Mouse (Mus musculus): ENCODE measurements around the gene Pprc1. TPM values are rescaled to one million over a fixed set of nuclear protein-coding genes. Genes with fewer than 3 reads are reported as not detected.
A peak's percentile ranks its signal among the peaks of the same experiment; 100 is the strongest.

Gene Pprc1
- polyA plus RNA-seq, 1 experiment from 2014 or later, result 46.7 TPM

DNA sequence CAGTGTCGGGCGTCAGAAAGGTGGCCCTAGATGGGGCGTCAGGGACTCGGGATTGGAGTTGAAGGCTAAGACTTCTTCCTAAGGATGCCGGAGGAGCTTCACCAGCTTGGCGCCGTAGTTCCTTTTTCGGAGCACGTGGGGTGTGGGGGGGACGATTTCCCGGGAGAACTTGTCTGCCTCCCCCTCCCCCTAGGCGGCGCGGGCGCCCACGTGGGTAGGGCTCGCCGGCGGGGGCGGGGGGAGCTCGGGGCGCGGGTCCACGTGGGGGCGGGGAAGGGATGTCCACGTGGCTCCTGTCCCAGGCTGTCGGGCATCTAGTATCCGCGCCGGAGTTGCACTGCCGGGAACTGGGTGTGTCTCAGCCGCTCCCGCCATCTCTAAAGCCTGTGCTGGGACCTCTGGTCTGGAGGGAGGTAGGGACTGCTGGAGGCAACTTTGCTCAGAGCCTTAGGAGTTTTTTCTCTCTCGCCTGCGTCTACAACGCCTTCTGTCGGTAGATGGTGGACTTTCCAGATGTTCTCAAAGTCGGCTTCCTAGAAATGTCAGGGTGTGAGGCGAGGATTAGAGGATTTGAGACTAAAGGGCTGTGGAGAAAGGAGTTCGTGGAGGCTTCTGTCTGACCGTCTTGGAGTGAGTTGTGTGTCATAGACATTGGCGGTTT, 12.4 kb downstream of the Pprc1 start:
- Histone ChIP-seq H3K27me3 (ENCODE audit: control insufficient read depth, insufficient read depth, low read length) (no peaks in the 10 kb centered on the region), H3K4me2 (peak overlapping the region; percentile 87), H3K36me3 (ENCODE audit: control insufficient read depth, insufficient read depth, low read length) (peaks cover 4% of the 10 kb centered on the region), H3K27ac (ENCODE audit: low read depth, low read length) (peak overlapping the region; percentile 96), H3K9me3 (replicated peaks; ENCODE audit: control insufficient read depth, low read length) (no peaks in the 10 kb centered on the region), H3K4me1 (ENCODE audit: control insufficient read depth, insufficient read depth, low read length) (peaks cover 7% of the 10 kb centered on the region), H3K4me3 (ENCODE audit: low read depth, low read length) (peak overlapping the region; percentile 85), H3K9ac (ENCODE audit: low read depth, low read length) (peak overlapping the region; percentile 94)
- ATAC-seq (replicated peaks; ENCODE audit: insufficient number of reproducible peaks, low FRiP score, low TSS enrichment), result peak; percentile 72
- under 1% methylated on average over 39 of the region's 42 CpGs for WGBS (ENCODE audit: insufficient replicate concordance)

DNA sequence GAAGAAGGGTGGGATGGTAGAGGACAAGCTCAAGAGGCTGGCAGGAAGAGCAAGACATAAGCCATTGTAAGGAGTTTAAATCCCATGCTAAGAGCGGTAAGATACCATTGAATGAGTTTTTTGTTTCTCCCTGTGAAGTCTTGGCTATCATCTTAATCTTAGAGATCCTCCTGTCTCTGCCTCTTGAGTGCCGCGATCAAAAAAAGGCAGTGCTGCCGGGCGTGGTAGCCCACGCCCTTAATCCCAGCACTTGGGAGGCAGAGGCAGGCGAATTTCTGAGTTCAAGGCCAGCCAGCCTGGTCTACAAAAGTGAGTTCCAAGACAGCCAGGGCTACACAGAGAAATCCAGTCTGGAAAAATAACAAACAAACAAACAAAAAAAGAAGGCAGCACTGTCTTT, 13.8 kb downstream of the Pprc1 start:
- Histone ChIP-seq H3K9me3 (replicated peaks; ENCODE audit: control insufficient read depth, low read length) (no peaks in the 10 kb centered on the region), H3K9ac (ENCODE audit: low read depth, low read length) (no peak overlapping the region), H3K4me3 (ENCODE audit: low read depth, low read length) (no peak overlapping the region), H3K4me1 (ENCODE audit: control insufficient read depth, insufficient read depth, low read length) (peaks cover 7% of the 10 kb centered on the region), H3K27me3 (ENCODE audit: control insufficient read depth, insufficient read depth, low read length) (no peaks in the 10 kb centered on the region), H3K36me3 (ENCODE audit: control insufficient read depth, insufficient read depth, low read length) (peaks cover 18% of the 10 kb centered on the region), H3K27ac (ENCODE audit: low read depth, low read length) (no peak overlapping the region), H3K4me2 (peak overlapping the region; percentile 87)
- 88% methylated on average over 7 of the region's 7 CpGs for WGBS (ENCODE audit: insufficient replicate concordance)
- ATAC-seq (replicated peaks; ENCODE audit: insufficient number of reproducible peaks, low FRiP score, low TSS enrichment), result no peak

DNA sequence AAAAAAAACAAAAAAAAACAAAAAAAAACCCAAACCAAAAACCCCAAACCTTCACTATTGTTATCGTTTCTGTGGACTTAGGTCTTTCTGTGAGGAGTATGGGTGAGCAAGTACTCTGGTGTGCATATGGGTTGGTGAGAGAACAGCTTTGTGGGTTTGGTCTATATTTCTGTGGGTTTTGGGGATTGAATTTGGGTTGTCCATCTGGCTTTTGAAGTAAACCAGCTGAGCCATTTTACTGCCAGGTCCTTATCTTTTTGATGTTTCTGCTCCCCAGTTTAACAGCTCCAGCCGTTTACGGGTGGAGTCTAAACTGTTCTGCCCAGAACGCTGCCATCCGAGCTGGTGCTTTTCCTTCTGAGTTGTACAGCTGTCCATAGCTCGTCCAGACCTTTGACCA, 16.2 kb downstream of the Pprc1 start:
- no peak for ATAC-seq (replicated peaks; ENCODE audit: insufficient number of reproducible peaks, low FRiP score, low TSS enrichment)

DNA sequence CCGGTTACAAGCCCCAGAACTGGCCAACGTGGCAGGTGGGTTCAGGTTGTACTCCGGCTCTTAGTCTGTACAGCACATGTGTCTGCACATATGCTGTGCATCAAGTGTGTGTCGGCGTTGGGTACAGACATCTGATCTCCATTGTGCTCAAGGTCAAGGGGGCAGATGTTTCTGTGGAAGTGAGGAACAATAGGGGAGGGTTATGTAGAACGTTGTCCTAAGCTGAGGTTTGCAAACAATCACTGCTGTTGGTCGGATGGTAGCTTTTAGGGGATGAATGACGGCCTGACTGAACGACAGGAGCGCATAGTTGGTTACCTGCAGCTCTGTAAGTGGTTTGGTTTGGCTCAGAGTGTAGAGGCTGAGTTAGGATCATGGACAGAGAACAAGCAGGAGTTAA, 23.4 kb downstream of the Pprc1 start:
- peaks cover 58% of the 10 kb centered on the region for H3K36me3 ChIP-seq (ENCODE audit: control insufficient read depth, insufficient read depth, low read length)
- no peak overlapping the region for H3K9ac ChIP-seq (ENCODE audit: low read depth, low read length)
- H3K9me3 ChIP-seq (replicated peaks; ENCODE audit: control insufficient read depth, low read length), result no peaks in the 10 kb centered on the region
- H3K27ac ChIP-seq (ENCODE audit: low read depth, low read length), result no peak overlapping the region
- no peaks in the 10 kb centered on the region for H3K4me1 ChIP-seq (ENCODE audit: control insufficient read depth, insufficient read depth, low read length)
- 83% methylated on average over 10 of the region's 10 CpGs for WGBS (ENCODE audit: insufficient replicate concordance)
- ATAC-seq (replicated peaks; ENCODE audit: insufficient number of reproducible peaks, low FRiP score, low TSS enrichment), result no peak
- H3K4me2 ChIP-seq, result no peak overlapping the region
- no peaks in the 10 kb centered on the region for H3K27me3 ChIP-seq (ENCODE audit: control insufficient read depth, insufficient read depth, low read length)
- no peak overlapping the region for H3K4me3 ChIP-seq (ENCODE audit: low read depth, low read length)

More for the DNA sequence above, 16.2 kb downstream of the Pprc1 start:
- Histone ChIP-seq H3K4me2 (no peak overlapping the region), H3K4me1 (ENCODE audit: control insufficient read depth, insufficient read depth, low read length) (peaks cover 7% of the 10 kb centered on the region), H3K36me3 (ENCODE audit: control insufficient read depth, insufficient read depth, low read length) (peaks cover 31% of the 10 kb centered on the region), H3K27ac (ENCODE audit: low read depth, low read length) (no peak overlapping the region), H3K9me3 (replicated peaks; ENCODE audit: control insufficient read depth, low read length) (no peaks in the 10 kb centered on the region), H3K27me3 (ENCODE audit: control insufficient read depth, insufficient read depth, low read length) (no peaks in the 10 kb centered on the region), H3K9ac (ENCODE audit: low read depth, low read length) (no peak overlapping the region), H3K4me3 (ENCODE audit: low read depth, low read length) (no peak overlapping the region)
- 60% methylated on average over 6 of the region's 6 CpGs for WGBS (ENCODE audit: insufficient replicate concordance)

DNA sequence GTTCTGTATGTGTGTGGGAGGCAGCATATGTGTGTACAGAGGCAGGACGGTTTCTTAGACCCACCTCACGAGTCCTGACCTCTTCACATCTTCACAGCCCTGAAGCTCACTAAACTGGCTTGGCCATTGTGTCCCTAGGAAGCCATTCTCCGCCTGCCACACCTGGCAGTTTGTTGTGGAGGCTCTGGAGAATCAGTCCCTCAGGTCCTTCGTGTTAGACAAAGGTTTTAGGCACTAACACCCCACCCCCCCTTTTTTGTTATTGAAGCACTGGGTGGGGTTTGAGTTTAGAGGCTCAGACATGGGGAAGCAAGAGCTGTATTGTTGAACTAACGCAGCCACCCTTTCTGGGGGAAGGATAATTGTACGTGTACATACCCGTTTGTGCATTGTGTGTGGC, 28.6 kb downstream of the Pprc1 start:
- 86% methylated on average over 7 of the region's 7 CpGs for WGBS (ENCODE audit: insufficient replicate concordance)
- Histone ChIP-seq H3K36me3 (ENCODE audit: control insufficient read depth, insufficient read depth, low read length) (peaks cover 24% of the 10 kb centered on the region), H3K9ac (ENCODE audit: low read depth, low read length) (no peak overlapping the region), H3K4me1 (ENCODE audit: control insufficient read depth, insufficient read depth, low read length) (peaks cover 9% of the 10 kb centered on the region), H3K27me3 (ENCODE audit: control insufficient read depth, insufficient read depth, low read length) (no peaks in the 10 kb centered on the region), H3K4me3 (ENCODE audit: low read depth, low read length) (no peak overlapping the region), H3K27ac (ENCODE audit: low read depth, low read length) (no peak overlapping the region), H3K4me2 (no peak overlapping the region), H3K9me3 (replicated peaks; ENCODE audit: control insufficient read depth, low read length) (no peaks in the 10 kb centered on the region)
- ATAC-seq (replicated peaks; ENCODE audit: insufficient number of reproducible peaks, low FRiP score, low TSS enrichment), result no peak

DNA sequence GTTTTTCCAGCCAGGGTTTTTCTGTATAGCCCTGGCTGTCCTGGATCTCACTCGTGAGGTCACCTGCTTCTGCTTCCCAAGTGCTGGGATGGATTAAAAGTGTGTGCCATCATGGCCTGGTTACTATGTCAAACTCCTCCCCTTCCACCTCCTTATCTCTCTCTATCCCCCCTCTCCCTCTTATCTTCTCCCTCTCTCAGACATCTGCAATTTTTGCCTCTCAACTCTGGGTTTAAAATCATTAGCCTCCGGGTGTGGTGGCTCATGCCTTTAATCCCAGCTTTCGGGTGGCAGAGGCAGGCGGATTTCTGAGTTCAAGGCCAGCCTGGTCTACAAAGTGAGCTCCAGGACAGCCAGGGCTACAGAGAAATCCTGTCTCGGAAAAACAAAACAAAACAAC, 29.6 kb downstream of the Pprc1 start:
- WGBS (ENCODE audit: insufficient replicate concordance), result 74% methylated on average over 5 of the region's 5 CpGs
- H3K36me3 ChIP-seq (ENCODE audit: control insufficient read depth, insufficient read depth, low read length), result peaks cover 25% of the 10 kb centered on the region
- no peak for ATAC-seq (replicated peaks; ENCODE audit: insufficient number of reproducible peaks, low FRiP score, low TSS enrichment)
- no peaks in the 10 kb centered on the region for H3K27me3 ChIP-seq (ENCODE audit: control insufficient read depth, insufficient read depth, low read length)
- H3K4me2 ChIP-seq, result no peak overlapping the region
- H3K4me3 ChIP-seq (ENCODE audit: low read depth, low read length), result no peak overlapping the region
- H3K27ac ChIP-seq (ENCODE audit: low read depth, low read length), result no peak overlapping the region
- H3K4me1 ChIP-seq (ENCODE audit: control insufficient read depth, insufficient read depth, low read length), result peaks cover 9% of the 10 kb centered on the region
- H3K9me3 ChIP-seq (replicated peaks; ENCODE audit: control insufficient read depth, low read length), result no peaks in the 10 kb centered on the region
- no peak overlapping the region for H3K9ac ChIP-seq (ENCODE audit: low read depth, low read length)

DNA sequence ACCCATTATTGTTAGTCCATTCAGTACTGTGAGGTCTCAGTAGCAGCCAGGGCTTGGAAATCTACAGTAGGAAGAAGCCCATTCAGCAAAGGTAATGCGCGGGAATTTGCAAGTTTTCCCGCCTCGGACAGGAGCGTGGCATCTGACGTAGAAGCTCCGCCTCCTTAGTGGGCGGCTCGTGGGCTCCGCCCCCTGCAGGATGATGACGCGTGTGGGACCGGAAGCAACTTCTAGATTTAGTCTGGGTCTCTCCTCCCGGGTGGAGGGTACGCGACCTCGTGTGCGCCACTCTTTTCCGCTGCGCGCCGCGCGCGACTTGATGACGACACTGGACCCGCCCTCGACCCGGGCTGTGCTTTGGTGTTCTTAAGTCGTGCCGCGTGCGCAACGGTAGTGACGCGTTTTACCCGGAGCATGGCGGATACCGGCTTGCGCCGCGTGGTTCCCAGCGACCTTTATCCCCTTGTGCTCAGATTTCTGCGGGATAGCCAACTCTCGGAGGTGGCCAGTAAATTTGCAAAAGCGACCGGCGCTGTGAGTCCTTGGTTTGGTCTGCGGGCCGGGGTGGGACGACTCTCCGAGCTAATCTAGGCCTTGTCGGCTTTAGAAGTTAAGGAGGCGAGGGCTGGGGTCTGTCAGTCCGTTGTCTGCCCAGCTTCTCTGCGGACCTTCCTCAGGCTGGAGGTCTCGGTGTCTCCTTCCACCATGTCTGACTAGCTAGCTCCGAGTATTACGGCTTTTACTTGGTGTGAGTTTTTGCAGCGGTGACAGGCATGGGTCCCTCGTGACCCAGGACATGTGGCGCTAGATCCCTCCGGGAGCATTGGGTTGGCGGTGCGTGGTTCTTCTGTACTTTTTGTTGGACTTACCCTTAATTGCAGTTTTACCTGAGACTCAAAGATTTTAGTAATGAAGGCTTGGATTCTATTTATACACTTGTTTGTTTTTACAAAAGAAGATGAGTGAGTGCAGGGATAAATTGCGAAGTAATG, 31.2 kb downstream of the Pprc1 start, which contains the start of gene Nolc1:
Gene Nolc1 (plus strand): TSS at position 248 of the 992 bp plus-strand sequence.
- Histone ChIP-seq H3K9ac (ENCODE audit: low read depth, low read length) (peak within 1 kb of the TSS; percentile 87), H3K4me3 (ENCODE audit: low read depth, low read length) (peak within 1 kb of the TSS; percentile 94), H3K27ac (ENCODE audit: low read depth, low read length) (peak within 1 kb of the TSS; percentile 75; the same call in 1 of the 2 replicates), H3K9me3 (replicated peaks; ENCODE audit: control insufficient read depth, low read length) (no peaks in the 10 kb centered on the region), H3K4me1 (ENCODE audit: control insufficient read depth, insufficient read depth, low read length) (peaks cover 9% of the 10 kb centered on the region), H3K36me3 (ENCODE audit: control insufficient read depth, insufficient read depth, low read length) (peaks cover 33% of the 10 kb centered on the region), H3K27me3 (ENCODE audit: control insufficient read depth, insufficient read depth, low read length) (no peaks in the 10 kb centered on the region), H3K4me2 (peak within 1 kb of the TSS; percentile 73)
- WGBS (ENCODE audit: insufficient replicate concordance), result under 1% methylated on average over 66 of the region's 66 CpGs
- ATAC-seq (replicated peaks; ENCODE audit: insufficient number of reproducible peaks, low FRiP score, low TSS enrichment), result peak; percentile 93

DNA sequence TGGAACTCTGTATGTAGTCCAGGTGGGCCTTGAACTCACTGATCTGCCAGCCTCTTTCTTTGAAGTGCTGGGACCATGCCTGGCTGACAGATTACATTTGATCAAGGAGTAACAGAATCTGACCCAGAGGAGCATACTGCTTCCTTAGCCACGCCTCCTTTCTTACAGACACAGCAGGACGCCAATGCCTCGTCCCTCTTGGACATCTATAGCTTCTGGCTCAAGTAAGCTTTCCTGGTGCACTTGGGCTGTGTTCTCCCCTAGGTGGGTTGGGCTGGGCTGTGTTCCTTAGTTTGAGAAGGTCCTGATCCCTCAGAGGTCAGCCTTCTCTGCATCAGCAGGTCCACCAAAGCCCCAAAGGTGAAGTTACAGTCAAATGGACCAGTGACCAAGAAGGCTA, 33.8 kb downstream of the Pprc1 start:
- Histone ChIP-seq H3K36me3 (ENCODE audit: control insufficient read depth, insufficient read depth, low read length) (peaks cover 42% of the 10 kb centered on the region), H3K9ac (ENCODE audit: low read depth, low read length) (no peak overlapping the region), H3K27ac (ENCODE audit: low read depth, low read length) (no peak overlapping the region), H3K27me3 (ENCODE audit: control insufficient read depth, insufficient read depth, low read length) (no peaks in the 10 kb centered on the region), H3K4me3 (ENCODE audit: low read depth, low read length) (no peak overlapping the region), H3K9me3 (replicated peaks; ENCODE audit: control insufficient read depth, low read length) (no peaks in the 10 kb centered on the region), H3K4me1 (ENCODE audit: control insufficient read depth, insufficient read depth, low read length) (peaks cover 9% of the 10 kb centered on the region), H3K4me2 (no peak overlapping the region)
- WGBS (ENCODE audit: insufficient replicate concordance), result 73% methylated on average over 3 of the region's 3 CpGs
- no peak for ATAC-seq (replicated peaks; ENCODE audit: insufficient number of reproducible peaks, low FRiP score, low TSS enrichment)

Measured in heart, embryonic 11.5 days (tissue).